Mouse (Mus musculus) lung, postnatal 0 days (tissue): ENCODE measurements at regions not wholly inside any gene's neighbourhood (a gene's known extent, or its start where the extent isn't known, plus 50 kb on each side); places are given as distances from the start of the nearest gene placed in this dataset.

Experiments
- ATAC-seq: fragments of 200-750 bp; cut with Nextera tagmentation; 2 replicates; pipeline ENCODE4 v1.8.0; 2017; ENCODE audit warnings: moderate library complexity
- DNase-seq: peaks from one replicate; pipeline ENCODE4 v3.0.0-alpha.2; 2016; ENCODE audit warnings: low spot score
- H3K27ac ChIP-seq: fragments of 300-500 bp; sonication (generic); 2 replicates; pipeline ENCODE4 v1.5.1; 2014; ENCODE audit warnings: antibody characterized with exemption, mild to moderate bottlenecking, low read length, mixed read lengths
- H3K27me3 ChIP-seq: fragments of 300-500 bp; sonication (generic); replicated peaks from 2 replicates; pipeline ENCODE4 v1.6.1; 2014; ENCODE audit warnings: low read length, mixed read lengths; ENCODE audit not compliant: insufficient read depth
- H3K36me3 ChIP-seq: fragments of 300-500 bp; sonication (generic); 2 replicates; pipeline ENCODE4 v1.6.1; 2014; ENCODE audit warnings: low read length, mixed read lengths; ENCODE audit not compliant: insufficient read depth
- H3K4me1 ChIP-seq: fragments of 300-500 bp; sonication (generic); 2 replicates; pipeline ENCODE4 v1.6.1; 2014; ENCODE audit warnings: antibody characterized with exemption, low read depth, low read length, mixed read lengths; ENCODE audit not compliant: insufficient read depth
- H3K4me2 ChIP-seq: fragments of 300-500 bp; sonication (generic); replicated peaks from 2 replicates; pipeline ENCODE4 v1.6.1; 2014; ENCODE audit warnings: low read depth, mild to moderate bottlenecking, low read length, moderate library complexity, mixed read lengths
- H3K4me3 ChIP-seq: fragments of 300-500 bp; sonication (generic); 2 replicates; pipeline ENCODE4 v1.5.1; 2014; ENCODE audit warnings: low read depth, low read length
- H3K9ac ChIP-seq: fragments of 300-500 bp; sonication (generic); replicated peaks from 2 replicates; pipeline ENCODE4 v1.6.1; 2014; ENCODE audit warnings: low read depth, mild to moderate bottlenecking
- H3K9me3 ChIP-seq: fragments of 300-500 bp; sonication (generic); 2 replicates; pipeline ENCODE4 v1.6.1; 2016; ENCODE audit warnings: low read length, mixed read lengths
- CTCF ChIP-seq: IDR thresholded peaks from 2 replicates; pipeline ENCODE4 v1.5.1; 2016; ENCODE audit warnings: antibody characterized with exemption, mild to moderate bottlenecking
- EP300 ChIP-seq: IDR thresholded peaks from 2 replicates; pipeline ENCODE4 v1.6.1; 2016; ENCODE audit warnings: antibody characterized with exemption, mild to moderate bottlenecking, control low read depth
- WGBS: fragments of 180-500 bp; shearing (Covaris S2); extraction: QIAGEN DNeasy Blood & Tissue Kit; methylation state at CpG from one replicate; pipeline ENCODE4 v1.1.7; 2014; 5-methylcytosine and 5-hydroxymethylcytosine counted together

GRCm38 (mm10) chr3:34572081-34572480 is 78.1 kb upstream of the Sox2 start:
- H3K4me3 ChIP-seq: no peak overlapping the region
- no peaks in the 10 kb centered on the region for H3K36me3 ChIP-seq
- WGBS: 80% methylated on average over 6 of the region's 6 CpGs
- no peaks in the 10 kb centered on the region for H3K9me3 ChIP-seq
- no peak for DNase-seq
- no peaks in the 10 kb centered on the region for H3K4me1 ChIP-seq
- TF ChIP-seq CTCF: no peak
- TF ChIP-seq EP300: no peak
- no peak overlapping the region for H3K9ac ChIP-seq
- no peak for ATAC-seq
- H3K27me3 ChIP-seq: no peaks in the 10 kb centered on the region
- no peak overlapping the region for H3K4me2 ChIP-seq
- no peak overlapping the region for H3K27ac ChIP-seq

DNA sequence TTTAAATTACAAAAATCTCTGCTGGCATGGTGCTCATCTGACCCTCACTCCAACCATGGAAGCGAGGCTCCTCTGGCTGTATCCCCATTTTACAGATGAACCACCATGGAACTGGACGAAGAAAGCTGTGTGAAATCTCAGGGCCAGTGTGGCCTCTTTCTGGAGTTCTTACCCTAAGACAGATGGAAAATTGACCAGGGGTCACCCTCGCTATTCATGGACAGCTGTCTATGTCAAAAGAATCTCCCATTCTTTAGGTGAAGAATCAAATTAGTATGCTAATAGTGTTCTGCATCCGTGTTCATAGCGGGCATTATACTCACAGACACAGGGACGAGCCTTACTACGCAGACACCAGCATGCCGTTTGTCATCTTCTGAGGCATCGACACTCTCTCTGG is 78.6 kb upstream of the Sox2 start:
- H3K27ac ChIP-seq: no peak overlapping the region

GRCm38 (mm10) chr3:34569998-34570397 is 80.2 kb upstream of the Sox2 start:
- Histone ChIP-seq H3K36me3 (no peaks in the 10 kb centered on the region), H3K9me3 (no peaks in the 10 kb centered on the region), H3K9ac (no peak overlapping the region), H3K4me1 (no peaks in the 10 kb centered on the region), H3K27me3 (no peaks in the 10 kb centered on the region), H3K4me2 (no peak overlapping the region), H3K4me3 (no peak overlapping the region), H3K27ac (no peak overlapping the region)
- ATAC-seq (no peak), DNase-seq (no peak)
- TF ChIP-seq CTCF (no peak), EP300 (no peak)
- WGBS: 81% methylated on average over 10 of the region's 10 CpGs

More for the DNA sequence above, 78.6 kb upstream of the Sox2 start:
- Histone ChIP-seq H3K9ac (no peak overlapping the region), H3K4me1 (no peaks in the 10 kb centered on the region), H3K4me2 (no peak overlapping the region), H3K36me3 (no peaks in the 10 kb centered on the region), H3K27me3 (no peaks in the 10 kb centered on the region), H3K4me3 (no peak overlapping the region), H3K9me3 (no peaks in the 10 kb centered on the region)
- TF ChIP-seq EP300: no peak
- TF ChIP-seq CTCF: no peak
- no peak for DNase-seq
- 86% methylated on average over 9 of the region's 9 CpGs for WGBS
- ATAC-seq: no peak

DNA sequence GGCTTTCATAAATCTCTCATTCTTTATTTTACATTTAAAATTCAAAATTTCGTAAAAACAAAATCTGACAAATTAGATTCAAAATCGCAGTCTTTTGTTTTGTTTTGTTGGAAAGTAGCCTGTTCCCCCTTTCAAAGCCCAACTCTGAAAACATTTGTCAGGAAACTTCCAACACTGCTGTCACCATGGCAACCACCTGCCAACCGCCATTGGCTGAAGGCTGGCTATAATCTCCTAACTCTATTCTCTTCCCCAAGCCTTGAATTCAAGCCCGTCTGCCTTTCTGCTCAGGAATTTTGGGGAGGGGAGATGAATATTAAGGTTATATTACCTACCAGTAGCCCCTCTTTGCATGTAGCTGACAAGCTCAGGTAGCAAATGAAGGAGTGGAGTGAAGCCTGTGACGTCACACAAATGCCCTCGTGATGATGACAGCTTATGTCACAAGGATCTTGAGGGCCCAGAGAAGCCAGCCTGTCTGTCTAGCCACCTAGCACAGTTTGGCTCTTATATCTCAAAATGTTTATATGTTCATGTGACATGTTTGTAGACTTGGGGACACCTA is 82.0 kb upstream of the Sox2 start:
- no peak overlapping the region for H3K9ac ChIP-seq
- no peaks in the 10 kb centered on the region for H3K36me3 ChIP-seq
- H3K4me1 ChIP-seq: no peaks in the 10 kb centered on the region
- H3K27ac ChIP-seq: no peak overlapping the region
- H3K4me2 ChIP-seq: no peak overlapping the region
- no peaks in the 10 kb centered on the region for H3K27me3 ChIP-seq
- H3K9me3 ChIP-seq: no peaks in the 10 kb centered on the region
- H3K4me3 ChIP-seq: no peak overlapping the region
- 58% methylated on average over 6 of the region's 6 CpGs for WGBS
- no peak for DNase-seq
- TF ChIP-seq EP300 (no peak), CTCF (no peak)
- no peak for ATAC-seq

DNA sequence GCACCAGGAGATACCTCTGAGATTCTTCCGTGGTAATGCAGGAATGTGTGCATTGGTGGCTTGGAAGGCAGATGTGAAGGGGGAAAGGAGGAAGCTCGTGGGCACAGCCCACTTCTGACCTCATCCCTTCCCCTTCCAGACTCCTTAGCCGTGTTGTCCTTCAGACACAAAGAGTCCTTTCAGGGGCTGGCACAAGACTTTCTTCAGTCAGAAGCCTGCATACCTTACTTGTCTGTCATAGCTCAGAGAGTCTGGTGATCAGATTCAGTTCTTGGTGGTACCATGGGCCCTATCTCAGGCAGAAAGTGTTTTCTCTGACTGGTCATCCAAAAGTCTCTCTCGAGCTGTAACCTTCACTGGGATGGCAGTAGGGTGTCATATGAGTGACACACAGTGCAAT is 84.8 kb upstream of the Sox2 start:
- DNase-seq (no peak), ATAC-seq (no peak)
- no peak overlapping the region for H3K4me3 ChIP-seq
- 32% methylated on average over 4 of the region's 4 CpGs for WGBS
- no peak overlapping the region for H3K9ac ChIP-seq
- no peaks in the 10 kb centered on the region for H3K9me3 ChIP-seq
- H3K4me2 ChIP-seq: no peak overlapping the region
- no peak overlapping the region for H3K27ac ChIP-seq
- H3K36me3 ChIP-seq: no peaks in the 10 kb centered on the region
- no peaks in the 10 kb centered on the region for H3K27me3 ChIP-seq
- no peak for TF ChIP-seq EP300
- TF ChIP-seq CTCF: no peak
- H3K4me1 ChIP-seq: no peaks in the 10 kb centered on the region

GRCm38 (mm10) chr3:34562893-34563292 is 87.3 kb upstream of the Sox2 start:
- no peaks in the 10 kb centered on the region for H3K4me1 ChIP-seq
- H3K9ac ChIP-seq: no peak overlapping the region
- H3K4me2 ChIP-seq: no peak overlapping the region
- H3K36me3 ChIP-seq: no peaks in the 10 kb centered on the region
- H3K9me3 ChIP-seq: no peaks in the 10 kb centered on the region
- ATAC-seq: no peak
- no peaks in the 10 kb centered on the region for H3K27me3 ChIP-seq
- WGBS: 47% methylated on average over 8 of the region's 8 CpGs
- no peak for DNase-seq
- TF ChIP-seq EP300 (no peak), CTCF (no peak)
- no peak overlapping the region for H3K27ac ChIP-seq
- H3K4me3 ChIP-seq: no peak overlapping the region

GRCm38 (mm10) chr3:34561709-34562108 is 88.5 kb upstream of the Sox2 start:
- DNase-seq (no peak), ATAC-seq (no peak)
- H3K9ac ChIP-seq: no peak overlapping the region
- H3K27me3 ChIP-seq: no peaks in the 10 kb centered on the region
- H3K36me3 ChIP-seq: no peaks in the 10 kb centered on the region
- no peaks in the 10 kb centered on the region for H3K4me1 ChIP-seq
- H3K27ac ChIP-seq: no peak overlapping the region
- H3K9me3 ChIP-seq: no peaks in the 10 kb centered on the region
- H3K4me2 ChIP-seq: no peak overlapping the region
- no peak overlapping the region for H3K4me3 ChIP-seq
- WGBS: 59% methylated on average over 5 of the region's 5 CpGs
- no peak for TF ChIP-seq CTCF
- TF ChIP-seq EP300: no peak
